ENCODE assay signal across 8 mouse cellular contexts in the genomic region with DNA sequence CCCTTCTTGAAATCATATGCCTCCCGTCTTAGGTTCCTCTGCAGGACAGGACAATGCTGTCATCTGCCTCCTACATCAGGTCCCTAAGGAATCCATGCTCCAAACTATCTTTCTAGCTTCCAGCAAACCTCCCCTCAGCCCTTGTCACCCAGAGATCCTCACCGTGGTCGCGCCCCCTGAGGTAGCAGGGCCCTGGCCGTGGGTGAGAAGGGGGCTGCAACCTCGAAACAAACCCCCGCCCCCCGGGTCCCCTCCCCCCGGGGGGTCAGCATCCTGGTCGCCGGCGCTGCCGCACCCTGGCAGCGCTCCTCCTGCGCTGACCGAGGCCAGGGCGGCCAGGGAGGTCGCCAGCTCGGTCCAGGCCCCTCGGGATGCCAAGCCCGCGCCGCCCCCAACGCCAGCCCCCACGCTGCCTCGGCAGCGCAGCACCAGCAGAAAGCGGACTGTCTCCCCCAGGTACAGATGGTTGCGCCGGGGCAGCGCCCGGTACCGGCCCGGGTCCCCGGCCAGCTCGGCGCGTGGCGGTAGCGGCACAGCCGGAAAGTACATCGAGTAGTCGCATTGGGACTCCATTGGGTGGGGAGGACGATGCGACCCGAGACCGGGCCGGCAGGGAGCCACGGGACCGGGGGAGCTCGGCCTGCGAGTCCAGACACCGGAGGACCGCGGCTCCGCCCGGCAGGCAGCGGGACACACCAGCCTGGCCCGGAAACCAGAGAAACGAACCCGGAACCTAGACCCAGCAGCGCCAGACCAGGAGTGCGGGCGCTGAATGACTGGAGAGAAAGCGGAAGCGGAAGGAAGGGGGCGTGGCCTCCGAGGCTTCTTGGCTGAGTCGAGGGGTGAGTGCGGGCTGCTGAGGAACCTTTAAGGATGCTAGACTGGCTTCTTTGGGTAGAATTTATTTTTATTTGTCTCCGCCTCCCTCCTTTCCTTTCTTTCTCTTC. TPM values are rescaled to one million over a fixed set of nuclear protein-coding genes. Genes with fewer than 3 reads are reported as not detected.
DNase-seq lines count a peak whose midpoint lies in the region; ATAC-seq lines count a peak whose summit lies in the region.

A gene (minus strand): TSS at position 774 of the 947 bp plus-strand sequence.

- peak within 1 kb of the TSS; percentile 79 for H3K27ac ChIP-seq in heart, embryonic 13.5 days (replicated peaks)
- H3K27ac ChIP-seq in liver, embryonic 13.5 days = peak within 1 kb of the TSS; percentile 88
- H3K27ac ChIP-seq in stomach, embryonic 16.5 days (ENCODE audit: low read length) = peak within 1 kb of the TSS; percentile 68

- no peaks in the 10 kb centered on the region for H3K9me3 ChIP-seq in heart, embryonic 13.5 days
- no peaks in the 10 kb centered on the region for H3K9me3 ChIP-seq in liver, embryonic 13.5 days (replicated peaks)
- no peaks in the 10 kb centered on the region for H3K9me3 ChIP-seq in stomach, embryonic 16.5 days (replicated peaks; ENCODE audit: control insufficient read depth, low read length)

- under 1% methylated on average over 69 of the region's 71 CpGs for WGBS in heart, embryonic 13.5 days
- 0% methylated on average over 65 of the region's 71 CpGs for WGBS in liver, embryonic 13.5 days (ENCODE audit: insufficient replicate concordance)
- WGBS in stomach, embryonic 16.5 days = under 1% methylated on average over 67 of the region's 71 CpGs

- H3K4me2 ChIP-seq in heart, embryonic 13.5 days = peak within 1 kb of the TSS; percentile 83
- H3K4me2 ChIP-seq in liver, embryonic 13.5 days = peak within 1 kb of the TSS; percentile 97
- peak within 1 kb of the TSS; percentile 99 for H3K4me2 ChIP-seq in stomach, embryonic 16.5 days (ENCODE audit: low read depth, low read length)

- peak within 1 kb of the TSS; percentile 92 for H3K4me3 ChIP-seq in heart, embryonic 13.5 days
- peak within 1 kb of the TSS; percentile 90 for H3K4me3 ChIP-seq in liver, embryonic 13.5 days (replicated peaks)
- peak within 1 kb of the TSS; percentile 91 for H3K4me3 ChIP-seq in stomach, embryonic 16.5 days (replicated peaks; ENCODE audit: low read length)

- H3K36me3 ChIP-seq in heart, embryonic 13.5 days = peaks cover 46% of the 10 kb centered on the region
- peaks cover 35% of the 10 kb centered on the region for H3K36me3 ChIP-seq in liver, embryonic 13.5 days
- peaks cover 8% of the 10 kb centered on the region for H3K36me3 ChIP-seq in stomach, embryonic 16.5 days (ENCODE audit: control insufficient read depth, insufficient read depth, low read length)

- ATAC-seq in erythroid progenitor cell, adult 5-6 weeks (replicated peaks; ENCODE audit: low FRiP score, poor library complexity, severe bottlenecking) = peak; percentile 91
- ATAC-seq in heart, embryonic 13.5 days (ENCODE audit: extremely low read depth, insufficient number of reproducible peaks, low FRiP score, low TSS enrichment) = peak; percentile 73
- peak; percentile 84 for ATAC-seq in liver, embryonic 13.5 days (ENCODE audit: low read depth)
- peak; percentile 89 for ATAC-seq in stomach, embryonic 16.5 days (ENCODE audit: insufficient read depth, low FRiP score)

- peaks cover 53% of the 10 kb centered on the region for H3K4me1 ChIP-seq in heart, embryonic 13.5 days
- H3K4me1 ChIP-seq in liver, embryonic 13.5 days (replicated peaks) = peaks cover 60% of the 10 kb centered on the region
- peaks cover 17% of the 10 kb centered on the region for H3K4me1 ChIP-seq in stomach, embryonic 16.5 days (ENCODE audit: control insufficient read depth, insufficient read depth, low read length)

- DNase-seq in CD4-positive helper T cell, adult 2 months (ENCODE audit: low read depth, low spot score) = peak; percentile 93
- DNase-seq in brain, embryonic 18.5 days (ENCODE audit: low read depth, low spot score) = peak; percentile 78
- DNase-seq in kidney, postnatal 14 days = peak; percentile 94
- DNase-seq in liver, embryonic 13.5 days = peak; percentile 83
- DNase-seq in neural tube, embryonic 10.5 days (ENCODE audit: extremely low spot score, low spot score) = peak; percentile 91

- H3K27me3 ChIP-seq in heart, embryonic 13.5 days (replicated peaks) = no peaks in the 10 kb centered on the region
- no peaks in the 10 kb centered on the region for H3K27me3 ChIP-seq in liver, embryonic 13.5 days
- H3K27me3 ChIP-seq in stomach, embryonic 16.5 days (ENCODE audit: control insufficient read depth, insufficient read depth, low read length) = no peaks in the 10 kb centered on the region

- H3K9ac ChIP-seq in heart, embryonic 13.5 days = peak within 1 kb of the TSS; percentile 97
- H3K9ac ChIP-seq in liver, embryonic 13.5 days = peak within 1 kb of the TSS; percentile 94
- H3K9ac ChIP-seq in stomach, embryonic 16.5 days (ENCODE audit: low read length) = peak within 1 kb of the TSS; percentile 97

RNA-seq across cellular contexts. Expression of the gene that starts here (rescaled TPM):
- 15.5 and 16.8 TPM in 2 replicates for total RNA-seq in erythroid progenitor cell, adult 5-6 weeks (2015; ENCODE audit: low replicate concordance)
- total RNA-seq in erythroid progenitor cell, adult 5-6 weeks (2017; ENCODE audit: low replicate concordance) = 7.6 and 8.9 TPM in 2 replicates
- polyA plus RNA-seq in heart, embryonic 13.5 days (2015; fragmentation: Nextera tagmentation; extraction: Ambion mirVana) = 2.9 and 3.0 TPM in 2 replicates
- polyA plus RNA-seq in liver, embryonic 13.5 days (2015; fragmentation: Nextera tagmentation; extraction: Ambion mirVana) = 2.8 and 3.6 TPM in 2 replicates
- polyA plus RNA-seq in stomach, embryonic 16.5 days (2015; fragmentation: Nextera tagmentation; extraction: Ambion mirVana) = 3.6 and 3.9 TPM in 2 replicates

Comparison
In these comparisons a context has a peak if more than half of its experiments do, and no peak if none do; other contexts are left out.
1. Peak in every context shown above with its lines: DNase-seq, ATAC-seq, H3K4me3 ChIP-seq and H3K27ac ChIP-seq.